Mouse (Mus musculus): ENCODE results near the gene Lmtk3. TPM values are rescaled to one million over a fixed set of nuclear protein-coding genes. Genes with fewer than 3 reads are reported as not detected.

Gene Lmtk3
- polyA plus RNA-seq, 1 experiment from 2014 or later = 1.1 TPM

GRCm38 (mm10) chr7:45755703-45756102, 27.8 kb upstream of the Lmtk3 start:
- 58% methylated on average over 6 of the region's 6 CpGs for WGBS
- no peak for ATAC-seq (ENCODE audit: insufficient read depth, low FRiP score, low read depth)
- Histone ChIP-seq H3K36me3 (no peaks in the 10 kb centered on the region), H3K27ac (no peak overlapping the region), H3K4me1 (peaks cover 5% of the 10 kb centered on the region; the same call in 1 of the 2 replicates), H3K9ac (no peak overlapping the region), H3K27me3 (replicated peaks) (peaks cover 17% of the 10 kb centered on the region), H3K4me2 (no peak overlapping the region), H3K4me3 (replicated peaks) (no peak overlapping the region), H3K9me3 (no peaks in the 10 kb centered on the region)

GRCm38 (mm10) chr7:45759400-45759799, 24.1 kb upstream of the Lmtk3 start:
- H3K4me1 ChIP-seq = peaks cover 5% of the 10 kb centered on the region; the same call in 1 of the 2 replicates
- H3K27ac ChIP-seq = peak overlapping the region; percentile 12; the same call in 1 of the 2 replicates
- H3K4me2 ChIP-seq = peak overlapping the region; percentile 50
- no peak overlapping the region for H3K9ac ChIP-seq
- H3K36me3 ChIP-seq = no peaks in the 10 kb centered on the region
- peaks cover 17% of the 10 kb centered on the region for H3K27me3 ChIP-seq (replicated peaks)
- WGBS = 3% methylated on average over 27 of the region's 27 CpGs
- H3K9me3 ChIP-seq = no peaks in the 10 kb centered on the region
- H3K4me3 ChIP-seq (replicated peaks) = peak overlapping the region; percentile 22
- ATAC-seq (ENCODE audit: insufficient read depth, low FRiP score, low read depth) = peak; percentile 85

- H3K27me3 ChIP-seq (replicated peaks) = peaks cover 17% of the 10 kb centered on the region
- no peak overlapping the region for H3K27ac ChIP-seq
- H3K9ac ChIP-seq = no peak overlapping the region
- H3K4me1 ChIP-seq = peaks cover 5% of the 10 kb centered on the region; the same call in 1 of the 2 replicates
- no peaks in the 10 kb centered on the region for H3K36me3 ChIP-seq
- WGBS = 61% methylated on average over 5 of the region's 5 CpGs
- H3K4me2 ChIP-seq = no peak overlapping the region
- no peak for ATAC-seq (ENCODE audit: insufficient read depth, low FRiP score, low read depth)
- no peak overlapping the region for H3K4me3 ChIP-seq (replicated peaks)
- H3K9me3 ChIP-seq = no peaks in the 10 kb centered on the region
These were observed 23.4 kb upstream of the Lmtk3 start for GRCm38 (mm10) chr7:45760151-45760550.

GRCm38 (mm10) chr7:45765995-45766394, 17.5 kb upstream of the Lmtk3 start:
- no peak overlapping the region for H3K4me2 ChIP-seq
- H3K4me1 ChIP-seq = 0 out of 2 replicates have a peak, but pooled peaks cover 4% of the 10 kb centered on the region
- no peaks in the 10 kb centered on the region for H3K9me3 ChIP-seq
- no peaks in the 10 kb centered on the region for H3K36me3 ChIP-seq
- no peak overlapping the region for H3K4me3 ChIP-seq (replicated peaks)
- H3K27ac ChIP-seq = no peak overlapping the region
- no peaks in the 10 kb centered on the region for H3K27me3 ChIP-seq (replicated peaks)
- 36% methylated on average over 8 of the region's 8 CpGs for WGBS
- ATAC-seq (ENCODE audit: insufficient read depth, low FRiP score, low read depth) = peak; percentile 35; the same call in 1 of the 2 replicates
- no peak overlapping the region for H3K9ac ChIP-seq

- Histone ChIP-seq H3K9me3 (no peaks in the 10 kb centered on the region), H3K4me2 (no peak overlapping the region), H3K4me3 (replicated peaks) (no peak overlapping the region), H3K4me1 (0 out of 2 replicates have a peak, but pooled peaks cover 4% of the 10 kb centered on the region), H3K9ac (no peak overlapping the region), H3K27me3 (replicated peaks) (no peaks in the 10 kb centered on the region), H3K36me3 (no peaks in the 10 kb centered on the region), H3K27ac (no peak overlapping the region)
- no peak for ATAC-seq (ENCODE audit: insufficient read depth, low FRiP score, low read depth)
- WGBS = 53% methylated on average over 8 of the region's 8 CpGs
These were observed 16.8 kb upstream of the Lmtk3 start for GRCm38 (mm10) chr7:45766764-45767163.

GRCm38 (mm10) chr7:45767500-45767899, 16.0 kb upstream of the Lmtk3 start:
- ATAC-seq (ENCODE audit: insufficient read depth, low FRiP score, low read depth) = no peak

GRCm38 (mm10) chr7:45770427-45771082, 13.0 kb upstream of the Lmtk3 start:
- H3K4me3 ChIP-seq (replicated peaks) = no peak overlapping the region
- H3K4me2 ChIP-seq = no peak overlapping the region
- H3K4me1 ChIP-seq = 0 out of 2 replicates have a peak, but pooled peaks cover 4% of the 10 kb centered on the region
- H3K27me3 ChIP-seq (replicated peaks) = no peaks in the 10 kb centered on the region
- no peak overlapping the region for H3K27ac ChIP-seq
- no peaks in the 10 kb centered on the region for H3K36me3 ChIP-seq
- ATAC-seq (ENCODE audit: insufficient read depth, low FRiP score, low read depth) = no peak
- H3K9ac ChIP-seq = no peak overlapping the region
- H3K9me3 ChIP-seq = no peaks in the 10 kb centered on the region
- 55% methylated on average over 8 of the region's 8 CpGs for WGBS

More at GRCm38 (mm10) chr7:45767500-45767899, 16.0 kb upstream of the Lmtk3 start:
- Histone ChIP-seq H3K9me3 (no peaks in the 10 kb centered on the region), H3K4me2 (no peak overlapping the region), H3K36me3 (no peaks in the 10 kb centered on the region), H3K4me3 (replicated peaks) (no peak overlapping the region), H3K27ac (no peak overlapping the region), H3K4me1 (0 out of 2 replicates have a peak, but pooled peaks cover 4% of the 10 kb centered on the region), H3K27me3 (replicated peaks) (no peaks in the 10 kb centered on the region), H3K9ac (no peak overlapping the region)
- 91% methylated on average over 6 of the region's 6 CpGs for WGBS

GRCm38 (mm10) chr7:45771101-45771500, 12.4 kb upstream of the Lmtk3 start:
- H3K27ac ChIP-seq = no peak overlapping the region
- 0 out of 2 replicates have a peak, but pooled peaks cover 4% of the 10 kb centered on the region for H3K4me1 ChIP-seq
- H3K27me3 ChIP-seq (replicated peaks) = no peaks in the 10 kb centered on the region
- H3K9me3 ChIP-seq = no peaks in the 10 kb centered on the region
- no peak overlapping the region for H3K9ac ChIP-seq
- no peak for ATAC-seq (ENCODE audit: insufficient read depth, low FRiP score, low read depth)
- H3K4me2 ChIP-seq = no peak overlapping the region
- H3K4me3 ChIP-seq (replicated peaks) = no peak overlapping the region
- WGBS = 63% methylated on average over 4 of the region's 4 CpGs
- H3K36me3 ChIP-seq = no peaks in the 10 kb centered on the region

- Histone ChIP-seq H3K9me3 (no peaks in the 10 kb centered on the region), H3K36me3 (no peaks in the 10 kb centered on the region), H3K27ac (no peak overlapping the region), H3K4me1 (peaks cover 3% of the 10 kb centered on the region; the same call in 1 of the 2 replicates), H3K4me3 (replicated peaks) (no peak overlapping the region), H3K4me2 (no peak overlapping the region), H3K27me3 (replicated peaks) (no peaks in the 10 kb centered on the region), H3K9ac (no peak overlapping the region)
- no peak for ATAC-seq (ENCODE audit: insufficient read depth, low FRiP score, low read depth)
- 58% methylated on average over 7 of the region's 7 CpGs for WGBS
These were observed 8.3 kb upstream of the Lmtk3 start for GRCm38 (mm10) chr7:45775237-45775636.

GRCm38 (mm10) chr7:45779081-45779641, 4.4 kb upstream of the Lmtk3 start:
- 20% methylated on average over 22 of the region's 22 CpGs for WGBS
- Histone ChIP-seq H3K4me1 (peaks cover 10% of the 10 kb centered on the region; the same call in 1 of the 2 replicates), H3K27ac (no peak overlapping the region), H3K4me2 (peak overlapping the region; percentile 39), H3K9ac (no peak overlapping the region), H3K36me3 (no peaks in the 10 kb centered on the region), H3K27me3 (replicated peaks) (no peaks in the 10 kb centered on the region; the same call in 1 of the 2 replicates), H3K4me3 (replicated peaks) (no peak overlapping the region), H3K9me3 (no peaks in the 10 kb centered on the region)
- ATAC-seq (ENCODE audit: insufficient read depth, low FRiP score, low read depth) = no peak

- Histone ChIP-seq H3K9me3 (no peaks in the 10 kb centered on the region), H3K4me1 (peaks cover 36% of the 10 kb centered on the region), H3K9ac (no peak overlapping the region), H3K4me2 (no peak overlapping the region), H3K27ac (no peak overlapping the region), H3K36me3 (no peaks in the 10 kb centered on the region), H3K27me3 (replicated peaks) (peaks cover 8% of the 10 kb centered on the region), H3K4me3 (replicated peaks) (no peak overlapping the region)
- ATAC-seq (ENCODE audit: insufficient read depth, low FRiP score, low read depth) = no peak
- 57% methylated on average over 4 of the region's 4 CpGs for WGBS
These were observed 1.3 kb upstream of the Lmtk3 start for GRCm38 (mm10) chr7:45782271-45782670.

Data from stomach, embryonic 15.5 days (tissue).